Mouse (Mus musculus): ENCODE measurements around the gene Flot2.

Gene Flot2

DNA sequence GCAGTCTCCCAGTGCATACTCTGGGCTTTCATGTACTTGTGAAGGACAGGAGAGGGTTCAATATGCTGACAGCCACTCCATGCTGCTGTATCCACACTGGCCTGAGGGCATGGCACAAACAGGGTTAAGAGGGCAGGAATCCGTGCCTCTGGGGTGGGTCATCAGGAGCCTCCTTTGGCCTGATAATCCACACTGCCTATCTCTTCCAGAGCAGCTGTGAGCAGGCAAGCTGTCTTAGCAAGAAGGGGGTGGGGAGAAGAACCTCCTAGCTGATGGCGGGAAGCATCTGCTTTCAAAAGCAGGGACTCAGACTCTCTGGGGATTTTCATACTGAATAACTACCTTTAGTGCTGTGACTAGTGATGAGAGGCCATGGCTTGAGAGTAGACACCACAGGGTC is 28.2 kb downstream of the Flot2 start:
- no peak for DNase-seq

- no peak for DNase-seq
Measured at GRCm38 (mm10) chr11:78066641-78067040, 28.9 kb downstream of the Flot2 start.

- no peak for DNase-seq
Measured at GRCm38 (mm10) chr11:78067566-78067965, 29.8 kb downstream of the Flot2 start.

GRCm38 (mm10) chr11:78069130-78069529 is 31.4 kb downstream of the Flot2 start:
- no peak for DNase-seq

DNA sequence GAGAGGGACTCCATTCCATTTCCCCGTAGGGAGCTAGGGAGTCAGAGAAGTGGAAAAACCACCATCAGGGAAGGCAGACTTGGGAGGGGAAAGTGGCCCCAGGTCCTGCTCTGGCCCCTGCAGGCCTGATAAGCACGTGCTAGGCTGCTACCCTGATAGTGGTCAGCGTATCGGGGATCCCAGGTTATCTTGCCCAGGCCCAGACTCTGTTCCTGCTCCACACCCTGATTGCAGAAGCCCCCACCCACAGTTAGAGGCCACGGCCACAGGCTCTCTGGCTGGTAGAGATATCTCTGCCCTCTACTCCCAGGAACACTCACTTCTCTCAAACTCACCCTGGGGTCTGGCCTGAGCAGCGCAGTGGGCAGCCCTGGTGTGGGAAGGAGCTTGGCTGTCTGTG is 31.9 kb downstream of the Flot2 start:
- DNase-seq: no peak

DNA sequence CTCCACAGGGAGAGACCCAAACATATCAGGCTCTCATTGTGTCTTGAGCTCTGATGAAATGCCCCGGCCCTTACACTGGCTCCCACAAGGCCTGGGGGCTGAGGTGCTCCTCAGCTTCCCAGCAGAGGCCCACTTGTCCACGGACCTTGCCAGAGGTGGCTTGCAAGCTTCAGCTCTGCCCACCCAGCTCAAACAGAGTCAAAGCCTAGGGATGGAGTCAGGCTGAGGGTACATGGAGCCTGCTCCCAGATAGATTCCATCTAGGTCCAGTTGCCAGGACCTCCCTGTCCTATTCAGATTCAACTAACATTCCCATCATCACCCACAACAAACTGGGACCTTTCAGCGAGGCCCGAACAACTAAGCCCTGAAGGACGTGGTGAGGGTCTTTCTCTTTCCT is 34.2 kb downstream of the Flot2 start:
- DNase-seq: no peak

DNA sequence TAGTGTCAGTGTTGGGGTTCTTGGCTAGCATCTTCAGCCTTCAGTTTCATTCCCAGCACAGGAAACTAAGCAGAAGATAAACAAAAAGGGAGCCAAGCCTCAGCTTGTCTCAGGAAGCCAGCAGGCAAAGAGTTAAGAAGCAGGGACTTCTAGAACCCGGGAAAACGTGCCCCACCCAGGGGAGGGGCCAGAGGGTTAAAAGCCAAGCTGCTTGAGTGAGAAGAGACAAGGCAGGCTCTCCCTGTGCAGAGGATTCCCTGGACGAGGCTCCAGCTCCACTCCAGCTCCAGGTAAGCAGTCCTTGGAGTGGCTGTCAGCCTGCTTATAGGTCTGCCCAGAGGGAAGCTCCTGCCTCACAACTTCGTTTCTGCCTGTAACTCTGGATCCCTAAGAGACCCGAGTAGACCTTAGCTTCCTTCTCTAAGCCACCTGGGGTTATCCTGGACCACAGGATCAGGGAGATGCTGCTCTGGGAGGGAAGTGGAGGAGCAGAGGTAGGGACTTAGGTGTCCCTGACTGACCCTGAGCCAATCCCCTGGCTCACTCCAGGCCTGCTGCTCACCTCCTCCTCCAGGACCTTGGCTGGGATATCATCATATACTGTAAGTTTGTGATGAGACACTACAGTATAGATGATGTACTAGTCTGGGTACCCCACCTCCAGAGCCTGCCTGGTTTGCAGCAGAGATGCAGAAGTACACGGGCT is 34.8 kb downstream of the Flot2 start:
- no peak for DNase-seq

GRCm38 (mm10) chr11:78073577-78074276 is 36.0 kb downstream of the Flot2 start:
- DNase-seq: no peak

GRCm38 (mm10) chr11:78074277-78074652 is 36.5 kb downstream of the Flot2 start:
- DNase-seq: no peak

- DNase-seq: no peak
Measured at GRCm38 (mm10) chr11:78074666-78075065, 36.9 kb downstream of the Flot2 start.

- peak; percentile 77 for DNase-seq
Measured at GRCm38 (mm10) chr11:78079961-78080921, 42.5 kb downstream of the Flot2 start, which contains the start of gene Eral1. Gene Eral1 (minus strand): TSS chr11:78080383.

DNA sequence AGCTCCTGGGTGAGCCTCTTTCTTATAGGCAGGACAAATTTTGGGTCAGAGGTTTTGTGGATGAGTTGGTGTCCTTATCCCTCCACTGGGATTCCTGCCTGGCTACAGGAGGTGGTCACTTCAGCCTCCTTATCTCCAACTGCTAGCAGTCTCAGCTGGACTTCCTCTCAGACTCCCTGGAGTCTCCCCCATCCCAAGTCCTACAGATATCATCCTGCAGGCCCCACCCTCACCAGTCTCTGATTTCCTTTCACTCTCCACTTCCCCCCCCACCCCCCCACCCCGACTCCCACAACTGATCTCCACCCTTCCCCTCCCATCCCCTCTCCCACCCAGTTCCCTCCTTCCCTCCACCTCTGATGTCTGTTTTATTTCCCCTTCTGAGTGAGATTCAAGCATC is 45.9 kb downstream of the Flot2 start:
- DNase-seq: no peak

DNA sequence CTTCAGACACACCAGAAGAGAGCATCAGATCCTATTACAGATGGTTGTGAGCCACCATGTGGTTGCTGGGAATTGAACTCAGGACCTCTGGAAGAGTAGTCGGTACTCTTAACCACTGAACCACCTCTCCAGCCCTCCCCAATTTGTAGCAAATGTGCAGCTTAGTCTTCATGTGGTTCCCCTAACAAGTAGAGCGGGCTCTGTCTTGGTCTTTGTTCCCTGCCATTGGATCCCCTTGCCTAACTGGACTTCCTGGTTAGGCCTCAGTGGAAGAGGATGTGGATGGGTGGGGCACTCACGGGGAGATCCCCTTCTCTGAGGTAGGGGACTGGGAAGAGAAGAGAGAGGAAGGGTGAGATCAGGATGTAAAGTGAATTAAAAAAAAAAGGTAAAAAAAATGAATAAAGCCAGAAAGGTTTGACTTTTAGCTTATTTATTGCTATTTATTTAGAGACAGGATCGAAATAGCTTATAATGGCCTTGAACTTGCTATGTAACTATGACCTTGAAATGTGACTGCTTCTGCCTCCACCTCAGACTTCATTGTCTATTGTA is 49.3 kb downstream of the Flot2 start:
- no peak for DNase-seq

- DNase-seq: no peak
Measured at GRCm38 (mm10) chr11:78087756-78088281, 50.1 kb downstream of the Flot2 start.

- no peak for DNase-seq
Measured at GRCm38 (mm10) chr11:78094137-78094503, 56.4 kb downstream of the Flot2 start.

DNA sequence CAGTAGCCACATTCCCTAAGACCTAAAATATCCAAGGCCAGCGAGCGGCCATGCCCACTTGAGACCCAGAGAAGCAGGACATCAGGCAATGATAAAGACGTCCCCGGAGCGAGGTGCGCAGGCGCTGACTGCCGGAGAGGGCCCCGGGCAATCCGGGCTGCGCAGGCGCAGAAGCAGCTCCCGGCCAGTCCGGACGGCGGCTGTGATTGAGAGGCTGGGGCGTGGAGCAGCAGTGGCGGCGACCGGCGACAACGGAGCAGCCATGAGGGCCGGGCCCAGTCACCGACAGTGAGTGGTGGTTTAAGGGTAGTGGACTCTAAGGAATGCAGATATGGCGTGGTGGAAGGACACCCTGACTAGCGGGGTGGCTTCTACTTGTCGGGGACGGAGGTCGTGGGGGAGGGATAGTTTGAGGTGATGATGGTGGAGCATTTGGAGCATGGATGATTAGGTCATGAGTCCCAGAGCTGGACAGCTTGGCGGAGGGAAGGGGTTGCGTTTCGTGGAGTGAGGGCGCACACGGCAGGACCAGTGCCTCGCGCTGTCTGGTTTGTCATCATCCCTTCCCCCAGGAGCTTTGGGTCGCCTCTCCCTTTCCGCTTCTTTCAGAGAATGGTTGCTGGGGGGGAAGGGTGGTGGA is 56.9 kb downstream of the Flot2 start, which contains the start of gene Fam222b:
Gene Fam222b (plus strand): TSS at position 157 of the 640 bp plus-strand sequence.
- peak; percentile 90 for DNase-seq

GRCm38 (mm10) chr11:78095144-78095516 is 57.4 kb downstream of the Flot2 start:
- DNase-seq: no peak

DNA sequence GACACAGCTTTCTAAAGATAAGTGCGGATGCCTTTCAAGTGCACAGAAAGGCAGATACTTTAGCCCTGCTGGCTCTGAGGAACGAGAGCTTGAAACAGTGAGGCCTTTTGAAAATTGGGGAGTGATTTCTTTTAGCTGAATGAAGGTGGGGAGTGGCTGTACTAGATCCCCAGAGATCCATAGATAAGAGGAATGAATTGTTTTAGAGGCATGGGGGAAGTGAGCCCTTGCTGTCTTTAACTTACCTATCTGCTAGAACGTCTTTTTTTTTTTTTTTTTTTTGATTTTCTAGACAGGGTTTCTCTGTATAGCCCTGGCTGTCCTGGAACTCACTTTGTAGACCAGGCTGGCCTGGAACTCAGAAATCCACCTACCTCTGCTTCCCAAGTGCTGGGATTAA is 59.3 kb downstream of the Flot2 start:
- DNase-seq: no peak

DNA sequence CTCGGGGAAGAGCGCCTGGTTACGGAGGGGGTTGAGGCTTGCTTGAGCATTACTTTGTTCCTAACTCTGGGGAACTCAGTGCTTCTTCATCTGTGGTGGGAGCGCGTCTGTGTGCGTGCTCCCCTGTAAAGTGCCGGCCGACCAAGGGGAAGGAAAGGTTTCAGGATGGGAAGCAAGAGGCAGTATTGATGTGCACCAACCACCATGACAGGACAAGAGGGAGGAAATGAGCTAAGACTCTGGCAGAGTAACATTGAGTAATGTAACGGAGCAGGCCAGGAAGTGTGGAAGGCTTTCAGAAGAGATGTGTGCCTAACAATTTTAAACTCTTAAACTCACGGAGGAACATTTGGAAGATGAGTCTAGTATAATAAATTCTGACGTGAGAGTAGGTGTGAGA is 63.0 kb downstream of the Flot2 start:
- DNase-seq: no peak

DNA sequence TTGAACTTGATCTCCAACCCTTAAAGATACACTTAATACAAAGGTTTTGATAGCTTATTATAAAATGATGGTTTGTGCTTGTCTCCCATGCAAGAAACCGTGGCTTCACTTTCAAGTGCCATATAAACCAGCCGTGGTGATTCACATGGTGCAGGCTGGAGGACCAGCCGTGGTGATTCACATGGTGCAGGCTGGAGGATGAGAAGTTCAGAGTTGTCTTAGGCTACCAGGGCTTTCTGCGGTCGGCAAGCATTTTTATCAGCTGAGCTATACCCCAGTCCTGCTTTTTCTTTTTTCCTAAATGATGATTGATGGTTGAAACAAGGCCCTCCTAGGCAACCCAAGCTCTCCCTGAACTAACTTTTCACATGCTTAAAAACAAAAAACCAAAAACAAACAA is 64.4 kb downstream of the Flot2 start:
- DNase-seq: no peak

GRCm38 (mm10) chr11:78102958-78103747 is 65.4 kb downstream of the Flot2 start:
- peak; percentile 13 for DNase-seq
